Mouse (Mus musculus) right cerebral cortex, postnatal 14 days (tissue): ENCODE data around the gene Traf3ip2.

Experiments used
- DNase-seq: peaks from one replicate; pipeline ENCODE4 v3.0.0; 2022

Gene Traf3ip2

DNA sequence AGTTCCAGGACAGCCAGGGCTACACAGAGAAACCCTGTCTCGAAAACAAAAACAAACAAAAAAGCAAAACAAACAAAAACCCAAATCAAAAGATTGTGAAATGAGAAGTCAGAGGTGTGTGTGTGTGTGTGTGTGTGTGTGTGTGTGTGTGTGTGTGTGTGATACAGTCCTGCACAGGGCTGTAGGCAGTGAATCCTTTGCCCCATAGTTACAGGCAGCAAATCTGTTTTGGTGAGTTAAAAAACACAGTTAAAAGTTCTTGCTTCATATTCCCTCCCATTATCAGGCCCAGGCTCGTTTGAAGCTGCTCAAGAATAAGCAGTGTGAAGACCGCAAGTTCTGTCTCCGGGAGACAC lies at the start of gene Traf3ip2:
Traf3ip2 (plus strand) TSS at position 302 of the 356 bp plus-strand sequence.
- DNase-seq: no peak

DNA sequence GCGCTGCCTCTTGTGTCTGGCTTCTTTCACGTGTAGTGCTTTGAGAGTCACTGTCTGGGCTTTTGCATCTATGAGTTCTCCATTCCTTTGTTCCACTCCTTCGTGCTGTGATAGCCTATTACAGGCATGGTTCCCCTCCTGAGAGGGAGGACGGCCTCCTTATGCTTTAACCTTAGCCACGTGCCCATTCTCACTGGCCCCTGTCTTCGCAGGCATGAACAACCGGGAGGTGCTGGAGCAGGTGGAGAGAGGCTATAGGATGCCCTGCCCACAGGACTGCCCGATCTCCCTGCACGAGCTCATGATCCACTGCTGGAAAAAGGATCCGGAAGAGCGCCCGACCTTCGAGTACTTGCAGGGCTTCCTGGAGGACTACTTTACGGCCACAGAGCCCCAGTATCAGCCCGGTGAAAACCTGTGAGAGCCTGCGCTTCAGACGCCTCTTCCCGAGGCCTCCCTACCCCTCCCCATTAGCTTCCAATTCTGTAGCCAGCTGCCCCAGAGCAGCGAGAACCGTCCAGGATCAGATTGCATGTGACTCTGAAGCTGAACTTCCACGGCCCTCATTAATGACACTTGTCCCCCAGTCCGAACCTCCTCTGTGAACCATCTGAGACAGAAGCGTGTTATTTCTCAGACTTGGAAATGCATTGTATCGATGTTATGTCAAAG lies 49.0 kb upstream of the Traf3ip2 start:
- DNase-seq: no peak

- no peak for DNase-seq
Measured at GRCm38 (mm10) chr10:39566901-39567300, 45.8 kb upstream of the Traf3ip2 start.

- DNase-seq: no peak
Measured at GRCm38 (mm10) chr10:39568991-39569390, 43.7 kb upstream of the Traf3ip2 start.

DNA sequence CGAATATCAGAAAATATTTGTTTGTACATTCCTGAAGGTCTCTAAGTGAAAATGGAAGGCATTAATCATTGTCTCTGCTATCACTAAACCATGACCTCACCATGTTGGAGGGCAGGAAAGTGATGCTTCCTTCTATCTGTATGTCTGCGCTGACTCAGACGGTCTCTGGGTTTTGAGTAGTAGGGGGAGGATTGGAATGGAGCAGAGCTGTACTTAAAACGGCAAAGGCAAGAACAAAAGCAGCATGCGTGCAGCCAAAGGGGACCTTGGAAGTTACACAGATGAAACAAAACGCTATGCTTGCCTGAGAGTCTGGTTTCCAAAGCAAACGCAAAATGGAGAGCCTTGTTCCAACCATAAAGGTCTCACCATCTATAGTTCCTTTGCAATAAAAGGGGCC lies 41.7 kb upstream of the Traf3ip2 start:
- no peak for DNase-seq

- no peak for DNase-seq
Measured at GRCm38 (mm10) chr10:39572050-39572671, 40.6 kb upstream of the Traf3ip2 start.

- peak; percentile 29 for DNase-seq
Measured at GRCm38 (mm10) chr10:39572672-39573051, 40.1 kb upstream of the Traf3ip2 start.

GRCm38 (mm10) chr10:39576466-39576865 lies 36.3 kb upstream of the Traf3ip2 start:
- DNase-seq: no peak

- DNase-seq: peak; percentile 2
Measured at GRCm38 (mm10) chr10:39580477-39580876, 32.3 kb upstream of the Traf3ip2 start.

- DNase-seq: no peak
Measured at GRCm38 (mm10) chr10:39582385-39582784, 30.3 kb upstream of the Traf3ip2 start.

DNA sequence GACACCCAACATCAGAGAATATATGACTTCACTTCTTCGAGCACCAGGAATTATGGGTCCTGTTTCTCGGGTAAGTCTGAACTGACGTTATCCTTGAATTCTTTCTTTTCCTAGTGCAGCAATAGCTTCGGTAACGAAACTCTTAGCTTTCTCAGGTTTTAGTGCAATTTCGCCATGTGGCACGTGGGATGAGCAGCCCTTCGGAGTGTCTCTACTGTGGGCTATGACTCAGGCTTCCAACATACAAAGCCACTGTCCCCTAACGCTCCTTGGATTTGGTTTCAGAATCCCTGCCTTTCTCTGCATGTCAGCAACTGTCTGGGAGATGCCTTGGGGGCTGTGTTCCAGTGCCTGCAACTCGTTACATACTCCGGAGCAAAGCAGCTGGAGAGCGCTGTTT lies 29.0 kb upstream of the Traf3ip2 start:
- no peak for DNase-seq

DNA sequence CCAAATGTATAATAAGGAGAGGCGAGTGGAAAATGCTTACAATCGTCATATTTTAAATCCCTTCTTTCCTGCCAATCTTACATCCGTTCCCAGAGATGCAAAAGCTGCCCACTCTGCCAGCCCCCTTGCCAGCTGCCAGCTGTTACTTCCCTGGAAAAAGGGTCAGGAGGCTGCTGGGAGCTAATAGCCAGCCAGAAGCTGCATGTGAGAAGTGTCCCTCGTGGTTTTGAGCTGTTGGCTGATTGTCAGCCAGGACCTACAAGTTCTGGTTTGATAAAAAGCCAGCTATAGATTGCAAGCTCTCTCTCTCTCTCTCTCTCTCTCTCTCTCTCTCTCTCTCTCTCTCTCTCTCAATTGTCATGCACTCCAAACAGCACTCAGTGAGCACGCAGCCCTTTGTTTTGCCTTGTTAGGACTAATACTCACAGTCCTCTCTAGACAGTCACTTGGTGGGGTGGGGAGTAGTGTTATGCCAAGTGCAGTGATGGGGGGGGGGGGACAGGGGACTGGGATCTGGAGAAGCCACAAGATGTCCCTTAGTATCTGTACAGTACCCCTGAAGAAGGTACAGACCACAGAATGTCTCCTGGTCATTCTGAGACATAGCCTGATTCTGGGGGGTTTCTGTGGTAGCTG lies 25.3 kb upstream of the Traf3ip2 start:
- no peak for DNase-seq

DNA sequence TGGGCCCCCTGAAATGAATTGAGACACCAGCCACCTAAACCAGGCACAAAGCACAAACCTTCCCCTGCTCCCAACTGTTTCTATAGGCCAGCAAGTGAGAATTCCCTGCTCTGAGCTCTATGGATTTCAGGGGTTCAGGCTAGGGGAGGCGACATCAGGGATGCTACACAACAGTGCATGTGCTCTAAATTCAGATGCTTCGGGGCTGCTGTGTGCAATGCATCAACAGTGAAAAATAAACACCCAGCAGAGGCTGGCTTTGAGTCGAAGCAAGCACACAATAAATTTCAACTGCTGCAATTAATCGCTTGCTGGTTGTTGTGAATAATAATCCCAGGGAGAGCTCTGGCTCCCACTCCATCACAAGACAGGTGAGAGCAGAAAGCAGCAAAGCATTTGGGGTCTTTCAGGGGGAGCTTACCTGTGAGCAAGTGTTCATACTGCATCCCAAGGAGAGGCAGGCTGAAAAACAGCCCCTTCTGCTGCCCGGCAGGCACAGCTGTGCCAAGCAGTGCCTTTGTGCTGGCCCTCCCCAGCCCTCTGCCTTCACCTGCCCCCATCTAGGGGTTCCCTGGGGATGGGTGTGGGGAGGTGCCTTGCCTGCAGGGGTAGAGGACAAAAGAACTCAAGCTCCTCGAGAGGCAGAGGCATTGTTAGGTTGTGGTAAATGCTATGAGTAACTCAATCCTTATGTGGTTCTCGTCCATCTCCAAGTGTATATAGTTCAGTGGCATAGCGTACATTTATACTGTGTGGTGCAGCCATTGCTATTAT lies 24.6 kb upstream of the Traf3ip2 start:
- DNase-seq: no peak

DNA sequence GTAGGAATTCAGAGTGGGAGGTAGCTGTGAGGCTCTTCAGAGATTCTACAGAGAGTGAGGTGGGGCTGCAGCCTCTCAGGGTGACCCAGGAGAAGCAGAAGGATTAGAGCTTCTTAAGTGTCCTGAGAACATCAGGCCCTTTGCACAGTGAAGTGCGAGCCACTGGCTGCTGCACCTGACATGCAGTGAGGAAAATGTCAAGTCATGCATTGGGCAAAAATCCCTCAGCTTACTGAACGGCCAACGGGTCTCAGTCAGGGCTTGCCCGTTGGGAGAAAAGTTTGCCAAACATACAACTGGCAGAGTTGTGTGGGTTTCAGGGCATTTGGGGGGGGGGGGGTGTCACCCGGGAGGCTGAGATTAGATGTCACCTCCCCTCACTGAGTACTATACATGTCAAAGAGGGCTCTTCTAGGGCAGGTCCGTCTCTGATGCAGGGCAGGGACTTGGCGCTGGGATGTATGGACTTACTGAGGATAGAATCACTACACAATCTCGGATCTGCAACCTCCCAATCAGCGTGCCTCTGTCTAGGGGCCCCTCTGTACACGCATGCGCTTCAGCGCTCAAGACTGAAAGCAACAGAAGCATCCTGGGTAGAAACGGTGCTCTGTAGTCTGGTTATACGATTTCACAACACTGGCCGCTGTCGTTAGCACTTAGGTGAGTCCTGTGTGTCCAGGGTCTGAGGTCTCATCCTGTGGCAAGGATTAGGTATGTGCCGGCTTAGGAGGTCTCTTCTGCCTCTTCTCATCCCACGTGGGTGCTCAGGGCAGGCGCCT lies 22.8 kb upstream of the Traf3ip2 start:
- no peak for DNase-seq

- no peak for DNase-seq
Measured at GRCm38 (mm10) chr10:39590629-39591028, 22.1 kb upstream of the Traf3ip2 start.

DNA sequence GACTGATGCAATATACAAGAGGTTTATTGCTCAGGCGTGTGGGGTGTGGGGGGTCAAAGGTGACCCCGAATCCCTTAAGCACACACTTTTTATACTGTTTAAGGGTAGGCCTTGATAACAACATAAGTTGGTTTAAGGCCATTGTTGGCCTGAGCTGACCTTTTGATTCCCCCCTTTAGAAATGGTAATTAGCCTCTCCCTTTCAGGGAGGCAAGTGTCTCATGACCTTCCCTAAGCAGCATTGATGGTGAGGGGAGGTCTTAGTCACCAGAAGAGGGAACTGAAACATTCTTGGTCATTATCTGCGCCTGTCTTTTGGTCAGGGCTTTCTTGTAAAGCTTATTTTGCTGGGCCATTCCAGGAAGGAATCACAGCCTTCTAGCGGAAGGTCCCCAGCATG lies 20.2 kb upstream of the Traf3ip2 start:
- DNase-seq: no peak

DNA sequence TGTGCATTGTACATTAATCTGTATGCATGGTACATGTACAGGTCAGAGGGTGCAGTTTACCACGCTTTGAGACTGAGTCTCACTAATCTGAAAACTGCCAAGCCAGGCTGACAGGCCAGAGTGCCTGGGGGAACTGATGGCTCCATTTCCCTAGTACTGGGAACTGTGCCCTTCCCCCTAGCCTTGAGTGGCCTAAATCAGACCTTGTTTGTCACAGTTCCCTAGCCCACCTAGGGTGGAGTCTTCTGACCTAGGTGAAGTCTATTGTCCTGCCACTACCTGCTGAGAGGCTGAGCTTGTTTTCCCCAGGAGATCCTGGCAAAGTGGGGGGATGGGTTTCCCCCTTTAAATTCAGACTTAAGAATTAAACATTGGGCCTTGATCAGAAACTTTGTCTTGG lies 18.0 kb upstream of the Traf3ip2 start:
- DNase-seq: no peak

DNA sequence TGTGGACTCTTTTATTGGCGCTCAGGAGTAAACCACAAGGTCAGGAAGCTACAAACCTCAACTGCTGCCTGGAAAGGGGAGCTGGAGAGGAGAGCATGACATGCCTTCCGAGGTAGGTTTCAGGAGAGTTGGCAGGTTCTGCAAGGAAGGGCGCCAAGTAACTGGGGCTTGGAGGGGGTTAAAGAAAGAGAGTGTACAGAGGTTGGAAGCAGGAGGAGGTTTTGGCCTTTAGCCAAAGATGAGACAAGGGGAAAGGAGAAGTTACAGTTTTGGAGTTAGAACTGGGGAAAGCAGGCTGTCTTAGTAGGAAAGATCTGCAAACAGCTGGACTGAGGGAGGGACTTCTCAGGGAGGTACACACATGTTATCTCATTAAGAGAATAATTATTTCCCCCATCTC lies 16.9 kb upstream of the Traf3ip2 start:
- DNase-seq: no peak

DNA sequence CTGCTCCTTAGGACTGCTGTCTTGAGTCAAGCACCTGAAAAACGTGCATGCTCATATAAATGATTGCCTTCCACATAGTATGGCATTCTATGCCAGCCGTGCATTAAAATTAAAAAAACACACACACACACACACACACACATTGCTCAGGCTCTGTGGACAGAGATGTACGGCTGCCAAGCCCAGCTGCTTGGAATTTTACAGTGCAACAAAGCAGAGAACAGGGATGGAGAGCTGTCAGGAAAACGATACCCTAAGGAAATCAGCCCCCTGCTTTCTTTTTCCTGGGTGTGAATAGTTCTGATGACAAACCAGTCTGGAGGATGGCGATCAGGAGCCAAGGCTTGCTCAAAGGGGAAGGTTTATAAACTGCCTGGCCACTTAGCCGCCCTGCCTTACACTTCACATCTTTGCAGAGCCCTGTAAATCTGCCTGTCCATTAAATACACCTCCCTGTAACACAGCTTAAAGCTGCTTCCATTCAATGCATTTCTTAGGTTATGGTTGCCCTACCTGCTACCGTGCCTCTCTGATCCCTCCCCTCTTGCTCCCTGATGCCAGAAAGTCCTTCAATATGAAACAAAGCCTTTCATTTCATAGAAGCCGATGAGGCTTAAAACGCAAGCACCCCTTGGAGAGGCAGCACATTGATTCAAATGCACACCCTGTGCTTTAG lies 15.5 kb upstream of the Traf3ip2 start:
- no peak for DNase-seq

- DNase-seq: no peak
Measured at GRCm38 (mm10) chr10:39597792-39598183, 14.9 kb upstream of the Traf3ip2 start.

DNA sequence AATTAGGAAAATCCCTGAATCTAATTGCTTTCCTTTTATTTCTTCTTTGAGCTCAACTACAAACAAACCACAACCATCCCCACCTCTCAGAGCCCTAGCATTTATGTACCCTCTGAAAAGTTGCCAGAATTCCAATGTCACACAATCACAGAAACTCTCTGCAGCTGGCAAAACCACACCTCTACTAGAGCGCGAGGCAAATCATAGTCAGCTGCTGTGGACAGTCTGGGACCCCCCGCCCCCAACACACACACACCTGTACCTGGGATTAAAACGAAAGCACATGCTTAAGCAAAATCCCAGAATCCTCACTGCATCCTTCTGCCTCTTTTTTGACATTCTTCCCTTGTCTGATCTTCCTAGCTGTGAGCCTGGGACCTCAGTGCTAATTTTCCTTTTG lies 13.1 kb upstream of the Traf3ip2 start:
- no peak for DNase-seq

GRCm38 (mm10) chr10:39600115-39600514 lies 12.6 kb upstream of the Traf3ip2 start:
- DNase-seq: no peak
